Mouse (Mus musculus): ENCODE data around the gene Dbh. TPM values are rescaled to one million over a fixed set of nuclear protein-coding genes. Genes with fewer than 3 reads are reported as not detected.

The Dbh gene
- total RNA-seq, 4 experiments from 2014 or later, result 0.25 to 1.5 (median 0.74) TPM

DNA sequence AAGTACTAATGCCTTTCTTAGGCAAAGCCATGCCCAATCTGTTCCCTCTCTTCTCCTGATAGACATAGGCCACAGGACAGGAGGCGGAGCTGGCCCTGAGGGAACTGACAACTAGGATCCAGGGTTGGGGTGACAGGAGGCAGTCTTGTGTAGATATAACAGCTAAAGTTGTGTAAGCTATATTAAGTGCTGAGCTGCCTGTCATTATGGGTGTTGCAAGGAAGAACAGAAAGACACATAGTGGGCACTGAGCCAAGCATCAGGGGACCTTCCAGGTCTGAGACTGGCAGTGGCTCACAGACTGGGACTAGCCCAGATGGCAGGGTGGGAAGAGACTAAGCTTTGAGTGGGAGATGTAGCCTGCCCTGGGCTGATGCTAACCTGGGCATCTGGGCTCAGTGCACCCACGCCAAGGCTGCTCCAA, 53.1 kb downstream of the Dbh start:
- peak in 1 of 2 experiments; percentile 55 for DNase-seq (ENCODE audit: low spot score in 2 of 2)

DNA sequence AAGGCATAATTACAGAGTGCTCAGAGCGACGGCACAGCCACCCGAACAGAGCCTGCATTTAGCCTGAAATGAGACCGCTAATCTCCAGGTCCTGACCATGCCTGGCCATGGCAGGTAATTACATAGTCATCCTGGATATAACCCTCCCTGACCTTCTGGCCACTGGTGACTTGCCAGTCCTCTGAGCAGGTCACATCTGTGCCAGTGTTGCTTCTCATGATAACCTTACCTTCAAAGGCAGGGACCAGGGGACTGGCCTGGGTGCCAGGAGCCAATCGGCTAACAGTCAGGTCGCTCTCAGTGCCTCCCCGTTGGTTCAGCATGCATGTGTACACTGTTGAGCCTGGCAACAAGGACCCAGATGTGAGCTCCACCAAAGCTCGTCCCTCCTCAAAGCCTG, 53.5 kb downstream of the Dbh start:
- no peak for DNase-seq (ENCODE audit: low spot score in 2 of 2)

DNA sequence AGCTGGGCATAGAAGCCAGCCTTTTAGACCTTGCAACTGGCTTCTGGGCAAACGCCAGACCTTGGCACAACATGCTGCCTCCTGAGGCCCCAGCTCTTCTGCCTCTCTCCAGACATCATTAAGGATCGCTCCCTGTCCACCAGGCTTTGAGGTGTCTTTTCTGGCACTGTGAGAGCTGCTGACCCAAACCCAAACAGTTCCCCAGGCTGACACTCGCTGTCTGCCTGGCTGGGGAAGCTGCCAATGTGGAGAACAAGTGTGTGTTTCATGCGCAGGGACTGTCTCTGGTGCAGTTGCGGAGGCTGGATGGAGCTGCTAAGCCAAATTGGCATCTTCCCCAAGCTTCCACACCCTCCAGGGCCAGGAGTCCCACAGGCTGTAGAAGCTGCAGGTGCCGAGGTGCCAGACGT, 58.0 kb downstream of the Dbh start:
- peak; percentile 72 to 75 for DNase-seq (ENCODE audit: low spot score in 2 of 2)

DNA sequence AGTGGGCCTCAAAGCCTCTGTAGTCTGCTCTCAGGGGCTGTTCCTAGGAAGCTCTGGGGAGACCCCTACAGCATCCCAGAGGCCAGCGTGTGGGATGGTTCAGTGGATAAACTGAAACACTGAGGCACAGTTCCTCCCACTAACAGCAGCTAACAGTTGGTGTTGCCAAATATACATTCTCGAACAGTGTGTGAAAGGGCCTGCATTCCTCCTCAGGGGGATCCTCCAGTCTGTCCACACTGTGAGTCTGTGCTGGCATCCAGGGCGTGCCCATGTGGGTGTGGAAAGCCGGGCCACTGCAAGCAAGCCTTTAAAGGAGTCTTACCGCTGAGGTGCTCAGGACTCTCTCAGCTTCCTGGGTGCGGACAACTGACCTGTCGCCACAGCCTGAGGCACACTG, 61.5 kb downstream of the Dbh start:
- no peak for DNase-seq (ENCODE audit: low spot score in 2 of 2)

- DNase-seq (ENCODE audit: low spot score in 2 of 2), result peak in 1 of 2 experiments; percentile 46
These were observed 63.9 kb downstream of the Dbh start for GRCm38 (mm10) chr2:27228809-27229480.

GRCm38 (mm10) chr2:27229481-27230105, 64.6 kb downstream of the Dbh start:
- DNase-seq (ENCODE audit: low spot score in 2 of 2), result no peak

DNA sequence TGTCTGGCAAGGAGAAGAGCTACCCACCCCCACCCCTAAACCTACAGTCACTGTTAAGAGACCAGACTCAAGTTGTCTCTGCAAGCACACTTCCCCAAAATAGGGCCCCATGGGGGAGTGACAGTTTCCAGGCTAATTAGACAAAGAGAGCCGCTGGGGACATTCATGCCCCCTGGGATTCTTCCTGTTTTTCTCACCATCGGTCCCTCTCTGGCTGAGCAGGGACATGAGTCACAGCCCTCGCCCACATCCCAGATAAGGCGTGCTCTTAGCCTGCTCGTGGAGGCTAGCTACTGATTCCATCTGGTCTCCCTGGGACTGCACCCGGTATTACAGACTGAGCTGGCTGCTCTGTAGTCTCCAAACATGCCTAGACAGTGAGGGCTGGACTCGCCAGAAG, 67.3 kb downstream of the Dbh start:
- DNase-seq (ENCODE audit: low spot score in 2 of 2), result peak; percentile 70 to 72

Other genes with a start within 250 kb of the Dbh start
- gene Surf2, start 248.9 kb upstream of the Dbh start, total RNA-seq (2022), result 10 to 100 TPM; 36.2 to 42.4 (median 37.7) TPM
- gene Surf1, start 248.7 kb upstream of the Dbh start, total RNA-seq (2022), result 100 to 1,000 TPM; 102 to 124 (median 112) TPM
- gene Surf4, start 231.3 kb upstream of the Dbh start, total RNA-seq (2022), result 10 to 100 TPM; 50.4 to 57.6 (median 55.9) TPM
- gene Stkld1, start 231.2 kb upstream of the Dbh start, total RNA-seq (2022), result under 1 TPM in 3 of 4 experiments, not detected in 1; 0.34 to 1.00 (median 0.35) TPM
- 10 to 100 TPM; 55.6 to 67.6 (median 59.5) TPM for gene Rexo4, start 200.8 kb upstream of the Dbh start, total RNA-seq (2022)
- 1 to 10 TPM; 1.4 to 4.9 (median 2.1) TPM for gene Adamts13, start 191.8 kb upstream of the Dbh start, total RNA-seq (2022)
- gene Cacfd1, start 155.3 kb upstream of the Dbh start, total RNA-seq (2022), result 10 to 100 TPM; 40.2 to 46.8 (median 42.0) TPM
- gene Slc2a6, start 137.2 kb upstream of the Dbh start, total RNA-seq (2022), result 10 to 100 TPM; 33.6 to 37.1 (median 34.4) TPM
- 1 to 10 TPM in 3 of 4 experiments, under 1 TPM in 1; 0.54 to 2.7 (median 1.7) TPM for gene Mymk, start 93.1 kb upstream of the Dbh start, total RNA-seq (2022)
- 10 to 100 TPM in 2 of 4 experiments, 1 to 10 TPM in 2; 8.9 to 13.8 (median 11.1) TPM for gene Adamtsl2, start 85.9 kb upstream of the Dbh start, total RNA-seq (2022)
- 100 to 1,000 TPM in 2 of 4 experiments, 10 to 100 TPM in 2; 87.0 to 124 (median 100) TPM for gene Fam163b, start 22.7 kb upstream of the Dbh start, total RNA-seq (2022)
- 10 to 100 TPM in 1 of 4 experiments, 1 to 10 TPM in 3; 6.1 to 11.5 (median 9.1) TPM for gene Sardh, start 83.1 kb downstream of the Dbh start, total RNA-seq (2022)